Mouse (Mus musculus): ENCODE measurements around the gene Gm9918.

- TF ChIP-seq CTCF (IDR thresholded peaks at IDR 0.05; ENCODE audit: low read depth, low read length) (no peak), POLR2A (IDR thresholded peaks at IDR 0.05; ENCODE audit: borderline replicate concordance, low read depth, low read length) (no peak)
These were observed 8.3 kb downstream of the Gm9918 start for GRCm38 (mm10) chr15:102278726-102279091.
